Mouse (Mus musculus) intestine, embryonic 14.5 days (tissue): ENCODE measurements around the gene Creb3l1. TPM values are rescaled to one million over a fixed set of nuclear protein-coding genes. Genes with fewer than 3 reads are reported as not detected.

Source experiments
- ATAC-seq: fragments of 200-750 bp; cut with Nextera tagmentation; replicated peaks from 2 replicates; pipeline ENCODE4 v1.8.0; 2017; ENCODE audit warnings: low read depth, moderate number of reproducible peaks, moderate TSS enrichment, moderate library complexity; ENCODE audit not compliant: low FRiP score, low TSS enrichment
- DNase-seq: peaks from one replicate; pipeline ENCODE4 v3.0.0-alpha.2; 2018; ENCODE audit warnings: low spot score
- H3K27ac ChIP-seq: fragments of 300-500 bp; sonication (generic); 2 replicates; pipeline ENCODE4 v1.5.1; 2014; ENCODE audit warnings: low read depth, mild to moderate bottlenecking, control low read depth
- H3K27me3 ChIP-seq: fragments of 300-500 bp; sonication (generic); replicated peaks from 2 replicates; pipeline ENCODE4 v1.6.1; 2014; ENCODE audit warnings: low read length, control low read depth; ENCODE audit not compliant: control insufficient read depth, insufficient read depth
- H3K36me3 ChIP-seq: fragments of 300-500 bp; sonication (generic); 2 replicates; pipeline ENCODE4 v1.6.1; 2014; ENCODE audit warnings: low read length, control low read depth; ENCODE audit not compliant: control insufficient read depth, insufficient read depth
- H3K4me1 ChIP-seq: fragments of 300-500 bp; sonication (generic); replicated peaks from 2 replicates; pipeline ENCODE4 v1.6.1; 2014; ENCODE audit warnings: low read length, control low read depth, mixed read lengths; ENCODE audit not compliant: control insufficient read depth, insufficient read depth
- H3K4me2 ChIP-seq: fragments of 300-500 bp; sonication (generic); 2 replicates; pipeline ENCODE4 v1.6.1; 2014; ENCODE audit warnings: low read length
- H3K4me3 ChIP-seq: fragments of 300-500 bp; sonication (generic); 2 replicates; pipeline ENCODE4 v1.5.1; 2014; ENCODE audit warnings: low read depth, low read length, control low read depth, mixed read lengths
- H3K9ac ChIP-seq: fragments of 300-500 bp; sonication (generic); 2 replicates; pipeline ENCODE4 v1.6.1; 2014; ENCODE audit warnings: mild to moderate bottlenecking, low read length
- H3K9me3 ChIP-seq: fragments of 300-500 bp; sonication (generic); 2 replicates; pipeline ENCODE4 v1.6.1; 2016; ENCODE audit warnings: low read length, control low read depth; ENCODE audit not compliant: control insufficient read depth
- WGBS: fragments of 180-500 bp; shearing (Covaris S2); extraction: QIAGEN DNeasy Blood & Tissue Kit; methylation state at CpG from one replicate; pipeline ENCODE4 v1.1.7; 2014; 5-methylcytosine and 5-hydroxymethylcytosine counted together
- polyA plus RNA-seq: library from polyadenylated mRNA; unstranded; fragments of >200 nt; fragmentation: Nextera tagmentation; extraction: Ambion mirVana; gene quantifications from 2 replicates; pipeline ENCODE4 v1.2.1, GENCODE M21; 2014

Creb3l1 gene
- polyA plus RNA-seq, 1 experiment from 2014 or later: 24.1 TPM

DNA sequence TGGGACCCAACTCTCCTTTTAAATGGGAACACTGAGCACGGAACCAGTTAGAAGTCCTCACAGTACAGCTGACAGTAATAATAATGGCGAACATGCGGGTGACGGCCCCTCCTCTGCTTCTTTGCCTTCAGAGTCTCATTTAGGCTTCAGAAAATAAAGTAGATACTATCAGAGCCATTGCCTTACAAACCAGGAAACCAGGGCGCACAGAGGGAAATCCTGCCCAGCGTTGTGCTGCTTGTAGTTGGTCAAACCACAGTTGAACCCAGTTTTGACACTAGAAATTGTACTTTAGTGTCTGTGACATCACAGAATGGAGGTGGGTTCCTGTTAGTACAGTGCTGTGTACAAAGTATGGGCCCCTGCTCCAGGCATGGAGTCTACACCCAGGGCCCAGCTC lies 10.1 kb downstream of the Creb3l1 start:
- Histone ChIP-seq H3K4me2 (no peak overlapping the region), H3K27me3 (no peaks in the 10 kb centered on the region), H3K9ac (no peak overlapping the region), H3K4me3 (no peak overlapping the region), H3K27ac (no peak overlapping the region), H3K36me3 (no peaks in the 10 kb centered on the region), H3K4me1 (peaks cover 60% of the 10 kb centered on the region), H3K9me3 (no peaks in the 10 kb centered on the region)
- no peak for DNase-seq
- 89% methylated on average over 6 of the region's 6 CpGs for WGBS
- ATAC-seq: no peak

DNA sequence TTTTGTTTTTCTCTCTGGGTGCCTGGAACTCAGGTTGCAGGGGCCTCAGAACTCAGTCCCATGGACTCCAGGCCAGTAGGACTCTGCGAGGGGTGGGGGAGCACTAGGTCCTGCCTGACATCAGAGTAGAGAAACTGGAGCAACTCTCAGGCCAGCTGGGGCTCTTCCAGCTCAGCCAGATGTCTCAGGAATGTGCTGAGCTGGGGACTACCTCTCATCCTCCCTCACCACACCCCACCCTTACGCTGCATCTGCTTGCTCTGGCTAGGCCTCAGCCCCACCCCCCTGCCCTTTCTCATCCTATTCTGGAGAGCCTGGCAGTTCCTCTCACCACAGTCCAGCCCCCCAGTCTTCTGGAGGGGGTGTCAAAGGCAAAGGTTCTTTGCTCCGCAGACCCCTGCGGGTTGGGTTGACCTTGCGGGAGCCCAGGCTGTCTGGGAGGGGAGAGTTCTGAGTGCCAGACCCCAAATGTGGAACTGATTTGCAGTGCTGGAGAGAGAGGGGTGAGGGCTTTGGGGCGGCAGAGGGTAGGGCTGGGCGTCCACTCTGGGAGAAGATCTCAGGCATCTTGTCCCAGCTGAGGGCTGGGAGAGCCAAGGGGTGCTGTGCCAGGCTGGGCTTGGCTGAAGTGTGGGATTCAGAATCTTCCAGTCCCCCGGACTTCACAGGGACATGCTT lies 11.4 kb downstream of the Creb3l1 start:
- Histone ChIP-seq H3K9me3 (no peaks in the 10 kb centered on the region), H3K4me1 (peaks cover 54% of the 10 kb centered on the region), H3K36me3 (no peaks in the 10 kb centered on the region), H3K9ac (no peak overlapping the region), H3K27ac (peak overlapping the region; percentile 75), H3K27me3 (no peaks in the 10 kb centered on the region), H3K4me3 (no peak overlapping the region), H3K4me2 (peak overlapping the region; percentile 14; the same call in 1 of the 2 replicates)
- ATAC-seq: peak; percentile 64
- 22% methylated on average over 8 of the region's 8 CpGs for WGBS
- DNase-seq: peak; percentile 61

DNA sequence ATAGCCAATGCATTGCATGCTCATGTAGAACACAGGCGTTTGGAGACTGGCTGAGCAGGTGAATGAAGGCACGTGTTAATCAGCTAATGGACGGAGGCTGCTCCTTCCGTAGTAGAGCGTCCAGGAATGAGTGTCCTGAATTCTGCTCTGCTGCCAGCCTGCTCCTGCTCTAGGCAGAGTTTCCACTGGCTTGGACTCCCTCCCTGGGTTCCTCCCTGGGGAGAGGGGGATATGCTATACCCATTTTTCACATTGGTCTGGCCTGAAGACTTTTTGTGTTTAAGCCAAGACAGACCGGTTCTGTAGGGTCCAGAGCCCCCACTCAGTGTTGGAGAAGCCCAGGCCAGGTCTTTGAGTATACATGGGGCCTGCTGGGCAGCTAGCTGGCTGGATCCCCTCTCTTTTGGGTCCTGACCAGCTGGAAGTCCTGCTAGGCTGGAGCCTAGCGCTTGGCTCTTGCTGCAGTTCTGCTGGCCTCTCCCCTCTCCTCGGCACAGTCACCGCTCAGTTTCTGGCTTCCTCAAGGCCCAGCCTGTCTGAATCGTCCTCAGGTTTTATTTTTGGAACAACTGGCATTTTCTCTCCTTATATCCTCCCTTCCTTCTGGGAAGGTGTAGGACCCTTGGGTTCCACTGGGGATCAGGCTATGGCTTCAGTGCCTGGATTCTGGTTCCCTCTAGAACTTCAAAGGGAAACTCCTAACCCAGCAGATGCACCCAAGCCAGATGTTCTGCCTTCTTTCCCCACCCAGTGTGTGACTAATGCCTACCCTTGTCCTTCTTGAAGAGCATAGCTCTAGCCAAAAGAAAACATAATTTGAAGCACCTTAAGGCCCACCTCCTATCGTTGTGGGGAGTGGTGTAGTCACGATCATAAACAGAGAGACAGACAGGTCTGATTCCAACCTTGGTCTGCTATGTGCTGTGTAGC lies 12.6 kb downstream of the Creb3l1 start:
- Histone ChIP-seq H3K27me3 (no peaks in the 10 kb centered on the region), H3K4me2 (no peak overlapping the region), H3K27ac (peak overlapping the region; percentile 75; the same call in 1 of the 2 replicates), H3K36me3 (no peaks in the 10 kb centered on the region), H3K9ac (no peak overlapping the region), H3K9me3 (no peaks in the 10 kb centered on the region), H3K4me3 (no peak overlapping the region), H3K4me1 (peaks cover 51% of the 10 kb centered on the region)
- ATAC-seq (no peak), DNase-seq (no peak)
- 80% methylated on average over 12 of the region's 12 CpGs for WGBS

DNA sequence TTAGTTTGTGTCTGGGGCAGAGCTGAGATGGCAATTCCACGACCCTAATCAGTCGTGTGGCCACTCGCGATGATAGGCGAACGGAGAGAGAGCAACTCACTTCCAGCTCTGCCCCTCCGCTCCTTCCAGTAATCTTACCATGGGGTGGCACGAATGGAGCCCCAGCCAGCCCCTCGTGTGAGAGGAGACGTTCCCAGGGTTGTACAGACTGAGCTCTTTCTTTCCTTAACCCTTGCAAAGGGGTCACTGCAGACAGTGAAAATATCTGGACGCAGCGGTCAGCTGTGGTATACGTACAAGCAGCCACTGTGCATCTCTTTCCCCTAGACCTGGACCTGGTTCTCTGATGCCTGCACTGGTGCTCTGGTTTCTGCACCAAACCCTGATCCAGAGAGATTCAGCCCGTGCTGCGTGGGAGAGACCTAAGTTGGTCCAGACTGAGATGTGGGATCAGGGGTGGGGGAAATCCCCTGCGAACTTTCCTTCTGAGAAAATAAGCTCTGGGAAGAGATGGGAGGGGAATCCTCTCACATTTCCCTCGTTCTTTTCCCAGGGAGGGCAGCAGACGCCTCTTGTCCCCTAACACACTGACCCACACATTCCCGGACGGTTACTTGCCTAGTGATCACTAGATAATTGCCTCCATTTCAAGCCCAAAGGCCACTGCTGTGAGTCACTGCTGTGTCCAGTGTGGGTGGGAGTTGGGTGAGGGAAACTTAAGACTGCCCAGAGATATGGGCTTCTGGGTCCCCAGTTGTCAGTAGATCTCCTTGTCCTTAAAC lies 15.5 kb downstream of the Creb3l1 start:
- no peak for DNase-seq
- no peaks in the 10 kb centered on the region for H3K36me3 ChIP-seq
- no peaks in the 10 kb centered on the region for H3K9me3 ChIP-seq
- H3K4me2 ChIP-seq: peak overlapping the region; percentile 62
- peak; percentile 1; the same call in 1 of the 2 replicates for ATAC-seq
- peak overlapping the region; percentile 37 for H3K9ac ChIP-seq
- peak overlapping the region; percentile 86 for H3K27ac ChIP-seq
- H3K4me1 ChIP-seq: peaks cover 48% of the 10 kb centered on the region
- no peaks in the 10 kb centered on the region for H3K27me3 ChIP-seq
- 2% methylated on average over 20 of the region's 20 CpGs for WGBS
- H3K4me3 ChIP-seq: peak overlapping the region; percentile 48

DNA sequence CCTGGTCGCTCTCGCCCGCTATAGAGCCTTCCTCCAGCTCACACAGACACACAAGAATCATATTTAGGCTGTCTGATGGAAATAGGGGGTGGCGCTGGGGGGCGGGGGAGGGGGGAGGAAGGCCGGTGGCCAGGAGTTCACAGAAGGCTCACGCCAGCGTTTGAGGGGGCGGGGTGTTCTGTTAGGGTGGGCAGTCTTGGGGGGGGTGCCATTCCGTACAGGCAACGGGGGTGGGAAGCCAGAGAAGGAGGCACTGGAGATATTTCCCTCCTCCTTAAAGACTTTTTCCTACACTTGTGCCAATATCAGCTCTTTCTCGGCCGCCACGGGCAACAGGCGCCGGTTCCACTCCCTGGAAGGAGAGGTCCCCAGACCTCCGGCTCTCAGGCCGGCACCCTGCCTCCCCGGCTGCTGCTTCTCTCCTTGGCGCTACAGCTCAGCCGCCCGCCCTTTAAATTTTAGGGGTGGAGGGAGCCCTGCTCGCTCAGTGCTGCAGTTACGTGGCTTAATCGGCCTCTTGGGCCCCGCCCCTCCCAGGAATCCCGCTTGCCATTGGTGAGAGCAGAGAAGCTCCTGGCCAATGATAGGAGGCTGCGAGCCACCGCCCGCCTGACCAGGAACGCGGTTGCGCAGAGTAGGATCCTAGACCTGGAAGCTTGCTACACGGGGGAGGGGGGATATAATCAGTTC lies 16.2 kb downstream of the Creb3l1 start:
- peaks cover 41% of the 10 kb centered on the region for H3K4me1 ChIP-seq

DNA sequence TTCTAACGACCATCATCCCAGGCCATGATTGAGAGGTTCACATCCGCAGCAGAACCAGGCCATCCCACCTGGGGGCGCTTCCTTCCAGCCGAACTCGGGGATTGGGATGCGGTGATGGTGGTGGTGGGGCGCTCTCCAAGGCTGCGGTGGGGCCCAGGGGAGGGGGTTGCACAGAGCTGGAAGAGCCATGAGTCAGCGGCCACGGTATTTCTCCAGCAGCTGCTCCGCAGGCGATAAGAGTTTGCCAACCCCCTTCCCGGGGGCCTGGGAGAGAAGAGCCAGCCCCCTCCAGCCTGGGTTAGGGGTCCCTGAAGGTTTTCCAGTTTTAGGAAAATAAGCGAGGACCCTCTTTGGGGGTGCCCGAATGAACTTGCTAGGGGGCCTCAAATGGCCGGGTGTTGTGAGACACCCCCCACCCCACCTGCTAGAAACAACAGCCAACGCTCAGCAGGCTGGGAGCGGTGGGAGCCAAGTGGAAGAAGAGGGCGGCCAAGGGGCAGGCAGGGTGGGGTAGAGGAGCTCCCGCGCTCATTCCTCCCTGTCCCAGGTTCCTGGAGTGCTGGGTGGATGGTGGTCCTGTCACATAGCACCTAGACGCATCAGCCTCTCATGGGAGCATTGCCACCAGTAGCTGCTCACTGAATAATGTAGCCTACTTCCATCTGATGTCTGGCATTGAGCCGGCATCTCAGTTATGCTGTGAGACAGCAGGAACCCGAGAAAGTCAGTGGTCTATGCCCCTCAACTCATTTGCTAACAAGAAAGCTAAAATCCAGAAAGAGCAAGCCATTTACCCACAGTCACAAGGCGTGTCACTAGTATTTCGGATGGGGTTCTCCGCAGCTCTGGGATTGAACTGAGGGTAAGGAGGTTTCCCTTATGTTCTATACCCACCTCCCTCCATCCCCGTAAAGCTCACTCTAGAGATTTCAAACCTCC lies 17.1 kb downstream of the Creb3l1 start:
- Histone ChIP-seq H3K9ac (peak overlapping the region; percentile 44; the same call in 1 of the 2 replicates), H3K4me2 (peak overlapping the region; percentile 62), H3K36me3 (no peaks in the 10 kb centered on the region), H3K27ac (peak overlapping the region; percentile 86), H3K4me1 (peaks cover 33% of the 10 kb centered on the region), H3K4me3 (peak overlapping the region; percentile 48), H3K9me3 (no peaks in the 10 kb centered on the region), H3K27me3 (no peaks in the 10 kb centered on the region)
- peak; percentile 85 for DNase-seq
- WGBS: 2% methylated on average over 28 of the region's 28 CpGs
- ATAC-seq: peak; percentile 29; the same call in 1 of the 2 replicates

More for the DNA sequence above, 16.2 kb downstream of the Creb3l1 start:
- ATAC-seq (peak; percentile 93), DNase-seq (peak; percentile 92)
- no peaks in the 10 kb centered on the region for H3K27me3 ChIP-seq
- WGBS: 0% methylated on average over 34 of the region's 34 CpGs
- peak overlapping the region; percentile 62 for H3K4me2 ChIP-seq
- peak overlapping the region; percentile 86 for H3K27ac ChIP-seq
- no peaks in the 10 kb centered on the region for H3K9me3 ChIP-seq
- H3K9ac ChIP-seq: peak overlapping the region; percentile 44
- no peaks in the 10 kb centered on the region for H3K36me3 ChIP-seq
- H3K4me3 ChIP-seq: peak overlapping the region; percentile 48

DNA sequence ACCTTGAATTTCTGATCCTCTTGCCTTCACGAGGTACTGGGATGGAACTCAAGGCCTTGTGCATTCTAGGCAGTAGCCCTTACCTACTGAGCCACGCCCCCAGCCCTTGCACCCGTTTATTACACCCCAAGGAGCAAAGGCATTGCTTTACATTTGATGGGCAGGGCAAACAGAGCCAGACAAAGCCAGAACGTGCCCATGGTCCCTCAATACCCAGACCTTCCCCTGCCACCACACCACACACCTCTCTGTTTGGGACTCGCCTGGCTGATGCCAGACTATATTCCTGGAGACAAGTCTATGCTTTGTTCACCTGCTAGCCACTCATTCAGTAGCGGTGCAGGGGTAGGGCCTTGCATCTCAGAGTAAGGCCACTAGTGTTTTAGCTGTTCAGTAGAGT lies 17.8 kb downstream of the Creb3l1 start:
- no peak overlapping the region for H3K4me3 ChIP-seq
- H3K4me2 ChIP-seq: peak overlapping the region; percentile 62
- H3K4me1 ChIP-seq: peaks cover 25% of the 10 kb centered on the region
- no peaks in the 10 kb centered on the region for H3K27me3 ChIP-seq
- H3K9ac ChIP-seq: no peak overlapping the region
- ATAC-seq: no peak
- no peak for DNase-seq
- H3K9me3 ChIP-seq: no peaks in the 10 kb centered on the region
- 42% methylated on average over 6 of the region's 6 CpGs for WGBS
- peaks cover 3% of the 10 kb centered on the region; the same call in 1 of the 2 replicates for H3K36me3 ChIP-seq
- H3K27ac ChIP-seq: peak overlapping the region; percentile 14; the same call in 1 of the 2 replicates
